Mouse (Mus musculus) neural tube, embryonic 13.5 days (tissue): ENCODE data around the gene Pde4d. TPM values are rescaled to one million over a fixed set of nuclear protein-coding genes. Genes with fewer than 3 reads are reported as not detected.

Source experiments
- ATAC-seq: fragments of 200-750 bp; cut with Nextera tagmentation; 2 replicates; pipeline ENCODE4 v1.8.0; 2017; ENCODE audit warnings: low read depth, mild to moderate bottlenecking, moderate TSS enrichment, moderate library complexity
- H3K27ac ChIP-seq: fragments of 300-500 bp; sonication (generic); replicated peaks from 2 replicates; pipeline ENCODE4 v1.5.1; 2015; ENCODE audit warnings: moderate library complexity, mild to moderate bottlenecking, inconsistent platforms
- H3K27me3 ChIP-seq: fragments of 300-500 bp; sonication (generic); 2 replicates; pipeline ENCODE4 v1.6.1; 2015; ENCODE audit warnings: mild to moderate bottlenecking, inconsistent platforms
- H3K36me3 ChIP-seq: fragments of 300-500 bp; sonication (generic); 2 replicates; pipeline ENCODE4 v1.6.1; 2015; ENCODE audit warnings: mild to moderate bottlenecking, inconsistent platforms
- H3K4me1 ChIP-seq: fragments of 300-500 bp; sonication (generic); replicated peaks from 2 replicates; pipeline ENCODE4 v1.6.1; 2015; ENCODE audit warnings: inconsistent platforms
- H3K4me2 ChIP-seq: fragments of 300-500 bp; sonication (generic); 2 replicates; pipeline ENCODE4 v1.6.1; 2015; ENCODE audit warnings: inconsistent platforms, mild to moderate bottlenecking, moderate library complexity
- H3K4me3 ChIP-seq: fragments of 300-500 bp; sonication (generic); 2 replicates; pipeline ENCODE4 v1.5.1; 2015; ENCODE audit warnings: mild to moderate bottlenecking, inconsistent platforms
- H3K9ac ChIP-seq: fragments of 300-500 bp; sonication (generic); 2 replicates; pipeline ENCODE4 v1.6.1; 2015; ENCODE audit warnings: moderate library complexity, mild to moderate bottlenecking, inconsistent platforms
- H3K9me3 ChIP-seq: fragments of 300-500 bp; sonication (generic); 2 replicates; pipeline ENCODE4 v1.6.1; 2016; ENCODE audit warnings: inconsistent platforms
- WGBS: fragments of 180-500 bp; shearing (Covaris S2); methylation state at CpG from one replicate; pipeline ENCODE4 v1.1.7; 2015; 5-methylcytosine and 5-hydroxymethylcytosine counted together
- polyA plus RNA-seq: library from polyadenylated mRNA; unstranded; fragments of >200 nt; fragmentation: Nextera tagmentation; extraction: Ambion mirVana; gene quantifications from 2 replicates; pipeline ENCODE4 v1.2.1, GENCODE M21; 2015

Gene Pde4d
- polyA plus RNA-seq, 1 experiment from 2014 or later: 15.5 TPM

GRCm38 (mm10) chr13:109546337-109546736 lies 1096.6 kb downstream of the Pde4d start:
- no peaks in the 10 kb centered on the region for H3K36me3 ChIP-seq
- H3K9ac ChIP-seq: no peak overlapping the region
- peaks cover 15% of the 10 kb centered on the region; the same call in 1 of the 2 replicates for H3K4me1 ChIP-seq
- no peaks in the 10 kb centered on the region for H3K27me3 ChIP-seq
- H3K4me2 ChIP-seq: no peak overlapping the region
- no peak overlapping the region for H3K4me3 ChIP-seq
- 74% methylated on average over 18 of the region's 18 CpGs for WGBS
- H3K9me3 ChIP-seq: no peaks in the 10 kb centered on the region
- 0 out of 2 replicates have a peak, but pooled peaks have one; percentile 15 for ATAC-seq
- 0 out of 2 replicates have a peak overlapping the region, but pooled peaks have one; percentile 40 for H3K27ac ChIP-seq

DNA sequence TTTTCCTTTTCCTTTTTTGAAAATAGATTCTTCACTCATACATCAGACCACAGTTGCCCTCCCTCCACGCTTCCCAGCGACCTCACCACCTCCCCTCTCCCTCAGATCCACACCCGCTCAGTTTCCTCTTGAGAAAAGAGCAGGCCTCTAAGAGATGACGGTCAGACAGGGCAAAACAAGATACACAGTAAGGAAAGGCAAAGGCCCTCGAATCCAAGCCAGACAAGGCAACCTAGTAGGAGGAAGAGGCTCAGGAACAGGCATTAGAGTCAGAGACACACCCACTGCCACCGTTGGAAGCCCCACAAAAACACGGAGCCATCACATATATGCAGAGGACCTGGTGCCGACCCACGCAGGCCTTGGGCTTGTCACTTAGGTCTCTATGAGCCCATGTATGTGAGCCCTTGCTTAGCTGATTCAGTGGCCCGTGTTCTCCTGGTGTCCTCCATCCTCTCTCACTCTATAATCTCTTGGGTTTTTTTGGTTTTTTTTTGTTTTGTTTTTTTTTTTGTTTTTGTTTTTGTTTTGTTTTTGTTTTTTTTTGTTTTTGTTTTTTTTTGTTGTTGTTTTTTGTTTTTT lies 1097.3 kb downstream of the Pde4d start:
- Histone ChIP-seq H3K9me3 (no peaks in the 10 kb centered on the region), H3K4me2 (no peak overlapping the region), H3K27me3 (no peaks in the 10 kb centered on the region), H3K4me3 (no peak overlapping the region), H3K4me1 (peaks cover 15% of the 10 kb centered on the region; the same call in 1 of the 2 replicates), H3K9ac (no peak overlapping the region), H3K27ac (no peak overlapping the region), H3K36me3 (no peaks in the 10 kb centered on the region)
- 84% methylated on average over 10 of the region's 10 CpGs for WGBS
- ATAC-seq: no peak

- no peaks in the 10 kb centered on the region for H3K9me3 ChIP-seq
- H3K4me2 ChIP-seq: no peak overlapping the region
- H3K27me3 ChIP-seq: no peaks in the 10 kb centered on the region
- no peak overlapping the region for H3K4me3 ChIP-seq
- H3K36me3 ChIP-seq: no peaks in the 10 kb centered on the region
- H3K4me1 ChIP-seq: peaks cover 15% of the 10 kb centered on the region; the same call in 1 of the 2 replicates
- H3K27ac ChIP-seq: no peak overlapping the region
- H3K9ac ChIP-seq: no peak overlapping the region
- 32% methylated on average over 6 of the region's 6 CpGs for WGBS
- ATAC-seq: peak; percentile 55
Observed at GRCm38 (mm10) chr13:109547700-109548099, 1098.0 kb downstream of the Pde4d start.

GRCm38 (mm10) chr13:109548263-109548662 lies 1098.5 kb downstream of the Pde4d start:
- H3K9me3 ChIP-seq: no peaks in the 10 kb centered on the region

DNA sequence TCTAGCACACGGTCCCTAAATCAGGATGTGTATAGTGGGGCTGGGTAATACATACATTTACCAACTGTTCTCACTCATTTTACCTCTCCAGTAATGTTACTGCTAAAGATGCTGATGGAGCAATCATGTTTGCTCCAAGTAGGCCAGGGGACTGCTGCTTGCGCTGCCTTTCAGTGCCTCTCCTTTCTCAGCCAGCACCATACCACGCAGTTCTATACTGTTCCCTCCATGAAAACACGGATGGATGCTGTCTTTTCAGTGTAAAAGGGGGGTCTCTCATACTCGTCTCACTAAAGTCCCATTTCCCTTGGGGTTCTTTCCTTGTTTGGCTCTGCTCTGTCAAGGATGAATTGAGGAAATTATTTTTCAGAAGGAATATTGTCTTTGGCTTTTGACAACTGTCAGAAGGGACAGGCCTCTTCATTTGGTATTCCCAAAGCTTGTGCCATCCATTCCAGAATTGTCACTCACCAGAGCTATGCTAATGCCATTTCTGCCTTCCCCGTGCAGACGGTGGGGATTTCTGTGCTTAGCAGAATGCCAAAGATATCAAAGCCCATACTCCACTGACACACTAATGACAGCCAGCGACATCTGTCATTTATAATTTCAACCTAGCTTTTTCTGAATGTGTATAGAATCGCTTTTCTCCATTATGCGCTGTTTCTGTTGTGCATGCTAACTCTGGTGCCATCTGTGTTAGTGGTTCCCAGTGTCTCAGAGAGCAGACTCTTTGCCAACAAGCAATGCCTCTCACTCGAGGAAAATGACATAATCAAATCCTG lies 1099.2 kb downstream of the Pde4d start:
- 77% methylated on average over 11 of the region's 11 CpGs for WGBS
- Histone ChIP-seq H3K4me3 (no peak overlapping the region), H3K4me2 (no peak overlapping the region), H3K36me3 (no peaks in the 10 kb centered on the region), H3K9ac (no peak overlapping the region), H3K4me1 (peaks cover 15% of the 10 kb centered on the region; the same call in 1 of the 2 replicates), H3K9me3 (no peaks in the 10 kb centered on the region), H3K27me3 (no peaks in the 10 kb centered on the region), H3K27ac (no peak overlapping the region)
- no peak for ATAC-seq

More at GRCm38 (mm10) chr13:109548263-109548662, 1098.5 kb downstream of the Pde4d start:
- no peak for ATAC-seq
- Histone ChIP-seq H3K4me3 (no peak overlapping the region), H3K27me3 (no peaks in the 10 kb centered on the region), H3K4me1 (peaks cover 15% of the 10 kb centered on the region; the same call in 1 of the 2 replicates), H3K4me2 (no peak overlapping the region), H3K27ac (no peak overlapping the region), H3K9ac (no peak overlapping the region), H3K36me3 (no peaks in the 10 kb centered on the region)
- WGBS: 68% methylated on average over 5 of the region's 5 CpGs

DNA sequence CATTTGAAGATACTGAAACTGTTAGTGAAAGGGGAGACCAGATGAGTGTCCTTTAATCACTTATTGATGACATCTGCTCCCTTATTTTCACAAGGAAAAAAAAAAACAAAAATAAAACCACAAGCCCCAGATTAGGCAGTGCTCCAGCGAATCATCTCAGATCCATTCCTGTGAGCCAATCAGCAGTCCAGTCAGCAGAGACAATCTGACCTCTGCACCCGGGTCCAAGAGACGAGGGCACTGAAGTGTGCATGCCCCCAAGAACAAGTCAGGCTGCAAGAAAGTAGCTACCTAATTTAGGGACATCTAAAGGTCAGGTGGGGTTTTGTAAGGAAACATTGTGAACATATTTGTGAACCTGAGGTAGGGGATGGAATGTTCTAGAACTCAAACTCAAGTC lies 1102.1 kb downstream of the Pde4d start:
- Histone ChIP-seq H3K9me3 (no peaks in the 10 kb centered on the region), H3K27ac (no peak overlapping the region), H3K9ac (no peak overlapping the region), H3K4me3 (no peak overlapping the region), H3K27me3 (no peaks in the 10 kb centered on the region), H3K4me2 (no peak overlapping the region), H3K36me3 (no peaks in the 10 kb centered on the region), H3K4me1 (0 out of 2 replicates have a peak, but pooled peaks cover 9% of the 10 kb centered on the region)
- no peak for ATAC-seq
- WGBS: 84% methylated on average over 3 of the region's 3 CpGs

- no peak for ATAC-seq
- H3K4me3 ChIP-seq: no peak overlapping the region
- no peak overlapping the region for H3K27ac ChIP-seq
- no peaks in the 10 kb centered on the region for H3K36me3 ChIP-seq
- no peak overlapping the region for H3K9ac ChIP-seq
- no peak overlapping the region for H3K4me2 ChIP-seq
- WGBS: 87% methylated on average over 5 of the region's 5 CpGs
- no peaks in the 10 kb centered on the region for H3K4me1 ChIP-seq
- H3K27me3 ChIP-seq: no peaks in the 10 kb centered on the region
- no peaks in the 10 kb centered on the region for H3K9me3 ChIP-seq
Observed at GRCm38 (mm10) chr13:109555513-109555912, 1105.8 kb downstream of the Pde4d start.

GRCm38 (mm10) chr13:109556853-109557252 lies 1107.1 kb downstream of the Pde4d start:
- Histone ChIP-seq H3K27me3 (no peaks in the 10 kb centered on the region), H3K9me3 (no peaks in the 10 kb centered on the region), H3K9ac (no peak overlapping the region), H3K4me3 (no peak overlapping the region), H3K36me3 (no peaks in the 10 kb centered on the region), H3K4me1 (no peaks in the 10 kb centered on the region), H3K4me2 (no peak overlapping the region), H3K27ac (no peak overlapping the region)
- WGBS: 89% methylated on average over 4 of the region's 4 CpGs
- ATAC-seq: no peak

DNA sequence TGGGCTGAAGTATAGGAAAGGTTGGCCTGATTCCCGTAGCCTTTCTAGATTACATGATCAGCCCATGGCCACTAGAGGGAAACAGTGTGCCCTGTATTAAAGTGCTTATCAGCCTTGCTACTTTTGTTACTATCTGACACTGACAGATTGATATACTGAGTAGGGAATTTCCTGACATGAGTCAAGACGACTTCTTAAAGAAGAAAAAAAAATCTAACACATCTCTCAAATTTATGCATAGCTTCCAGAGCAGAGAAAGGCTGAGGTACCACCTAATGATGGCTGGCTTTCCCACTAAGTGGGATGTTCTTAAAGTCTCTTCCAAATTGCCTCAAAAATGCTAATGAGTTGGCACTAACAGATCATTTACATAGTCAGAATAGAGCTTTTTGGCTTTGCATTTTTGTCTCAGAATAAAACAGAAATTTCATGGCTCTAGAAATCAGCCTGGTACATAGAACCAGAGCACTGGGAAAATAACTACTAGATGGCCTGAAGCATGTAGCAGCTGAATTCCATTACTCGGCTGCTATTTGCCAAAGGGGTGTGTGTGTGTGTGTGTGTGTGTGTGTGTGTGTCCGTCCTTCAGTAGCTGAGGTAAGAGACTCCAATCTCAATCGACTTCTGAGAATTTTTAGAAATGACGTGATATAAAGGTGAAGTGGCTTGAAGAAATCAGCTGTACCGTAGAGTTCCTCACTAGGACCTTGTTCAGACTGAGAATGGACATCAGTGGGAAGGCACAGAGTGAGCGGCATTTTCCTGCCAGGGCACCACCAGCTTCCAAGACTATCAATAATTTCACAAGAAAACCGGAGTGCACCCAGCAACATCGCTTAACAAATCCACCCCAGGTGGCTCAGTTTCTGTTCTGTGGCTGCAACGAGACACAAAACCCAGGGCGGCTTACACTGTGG lies 1108.9 kb downstream of the Pde4d start:
- H3K4me1 ChIP-seq: no peaks in the 10 kb centered on the region
- H3K4me2 ChIP-seq: no peak overlapping the region
- H3K9me3 ChIP-seq: no peaks in the 10 kb centered on the region
- no peaks in the 10 kb centered on the region for H3K27me3 ChIP-seq
- no peak for ATAC-seq
- H3K4me3 ChIP-seq: no peak overlapping the region
- WGBS: 72% methylated on average over 12 of the region's 12 CpGs
- no peak overlapping the region for H3K27ac ChIP-seq
- H3K9ac ChIP-seq: no peak overlapping the region
- H3K36me3 ChIP-seq: no peaks in the 10 kb centered on the region

GRCm38 (mm10) chr13:109560261-109560660 lies 1110.5 kb downstream of the Pde4d start:
- Histone ChIP-seq H3K36me3 (no peaks in the 10 kb centered on the region), H3K4me1 (no peaks in the 10 kb centered on the region), H3K9me3 (no peaks in the 10 kb centered on the region), H3K4me2 (no peak overlapping the region), H3K27me3 (no peaks in the 10 kb centered on the region), H3K27ac (no peak overlapping the region), H3K9ac (no peak overlapping the region), H3K4me3 (no peak overlapping the region)
- 77% methylated on average over 4 of the region's 4 CpGs for WGBS
- no peak for ATAC-seq

DNA sequence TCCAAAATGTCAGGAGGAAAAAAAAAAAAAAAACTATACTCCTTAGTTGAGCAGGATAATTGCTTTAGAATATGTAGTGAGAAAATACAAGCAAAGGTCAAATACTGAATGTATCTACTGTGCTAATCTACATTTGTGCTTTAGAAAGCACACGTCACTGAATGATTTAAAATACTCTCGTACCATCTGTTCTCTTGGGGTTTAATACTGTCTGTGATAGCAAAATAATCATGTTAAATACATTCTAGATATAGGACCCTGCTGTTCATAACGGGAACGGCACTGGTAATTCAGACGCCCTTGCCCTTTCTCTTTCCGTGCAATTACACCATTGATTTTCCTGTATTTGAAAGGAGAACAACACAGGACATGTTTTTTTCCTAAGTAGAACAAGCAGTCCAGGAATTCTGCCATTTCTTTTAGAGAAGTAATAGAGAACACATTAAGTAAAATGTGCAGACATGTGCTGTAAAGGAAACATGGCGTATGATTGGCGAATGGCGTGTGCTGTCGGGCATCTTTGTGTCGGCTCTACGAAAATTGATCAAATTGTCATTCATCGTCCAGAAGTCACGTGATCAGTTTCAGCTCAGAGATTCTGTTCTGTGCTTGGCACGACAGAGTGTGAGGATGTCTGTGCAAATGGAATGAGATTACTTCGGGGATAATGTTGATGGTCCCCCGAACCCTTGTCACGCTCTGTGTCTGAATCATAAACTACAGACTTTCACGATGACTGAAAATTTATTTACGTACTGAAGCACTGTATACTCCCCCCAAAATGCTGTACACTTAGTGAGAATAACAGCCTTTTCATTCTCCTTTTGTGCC lies 1119.1 kb downstream of the Pde4d start:
- Histone ChIP-seq H3K27me3 (no peaks in the 10 kb centered on the region), H3K36me3 (no peaks in the 10 kb centered on the region), H3K4me1 (0 out of 2 replicates have a peak, but pooled peaks cover 8% of the 10 kb centered on the region), H3K9me3 (no peaks in the 10 kb centered on the region), H3K4me3 (no peak overlapping the region), H3K9ac (no peak overlapping the region), H3K4me2 (peak overlapping the region; percentile 30), H3K27ac (peak overlapping the region; percentile 14; the same call in 1 of the 2 replicates)
- 69% methylated on average over 20 of the region's 20 CpGs for WGBS
- ATAC-seq: peak; percentile 67
